Mouse (Mus musculus) spleen, postnatal 36 days (tissue): ENCODE measurements at regions not wholly inside any gene's neighbourhood (a gene's known extent, or its start where the extent isn't known, plus 50 kb on each side); places are given as distances from the start of the nearest gene placed in this dataset.

Experiments
- DNase-seq, 2 experiments: peaks; one replicate each; pipeline ENCODE4 v3.0.0; 2022; ENCODE audit warnings: low spot score in 2 of 2, mixed read lengths in 1 of 2

GRCm38 (mm10) chr12:110387056-110387455, 59.9 kb upstream of the Ppp2r5c start:
- DNase-seq = no peak

- DNase-seq = no peak
Observed at GRCm38 (mm10) chr12:110387567-110387966, 59.4 kb upstream of the Ppp2r5c start.

- no peak for DNase-seq
Observed at GRCm38 (mm10) chr12:110389439-110389838, 57.5 kb upstream of the Ppp2r5c start.

GRCm38 (mm10) chr12:110391464-110391863, 55.5 kb upstream of the Ppp2r5c start:
- no peak for DNase-seq

GRCm38 (mm10) chr12:110393555-110393954, 53.4 kb upstream of the Ppp2r5c start:
- DNase-seq = no peak
